Mouse (Mus musculus) 3T3-L1 (cell line): ENCODE data around the gene Ppp1r1c.
A peak's percentile ranks its signal among the peaks of the same experiment; 100 is the strongest.

Experiments used
- DNase-seq: peaks from one replicate; pipeline ENCODE4 v3.0.0-alpha.2; 2015; ENCODE audit warnings: low read depth, low spot score

Ppp1r1c gene

DNA sequence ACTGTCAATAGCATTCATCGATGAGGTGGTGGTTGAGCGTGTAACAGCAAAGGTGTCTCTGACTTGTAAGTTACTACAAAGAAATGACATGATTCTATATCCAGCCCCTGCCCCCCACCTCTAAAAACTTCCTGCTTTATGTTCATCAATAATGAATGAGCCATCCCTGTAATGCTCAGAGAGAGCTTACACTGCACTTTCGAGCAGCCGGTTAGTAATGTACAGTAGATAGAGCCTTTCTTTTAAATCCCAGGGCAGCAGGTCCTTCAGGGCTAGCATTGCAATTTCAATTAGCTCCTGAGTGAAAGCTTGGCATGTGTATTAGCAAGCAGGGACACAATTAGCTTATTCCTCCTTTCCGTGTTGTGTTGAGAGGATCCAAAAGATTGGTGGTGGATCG, at the start of gene Ppp1r1c:
Gene Ppp1r1c, plus strand, starts transcription at position 206 of the 400 bp plus-strand sequence.
- DNase-seq = no peak

- no peak for DNase-seq
These were observed 47.0 kb upstream of the Ppp1r1c start for GRCm38 (mm10) chr2:79660417-79661185.

DNA sequence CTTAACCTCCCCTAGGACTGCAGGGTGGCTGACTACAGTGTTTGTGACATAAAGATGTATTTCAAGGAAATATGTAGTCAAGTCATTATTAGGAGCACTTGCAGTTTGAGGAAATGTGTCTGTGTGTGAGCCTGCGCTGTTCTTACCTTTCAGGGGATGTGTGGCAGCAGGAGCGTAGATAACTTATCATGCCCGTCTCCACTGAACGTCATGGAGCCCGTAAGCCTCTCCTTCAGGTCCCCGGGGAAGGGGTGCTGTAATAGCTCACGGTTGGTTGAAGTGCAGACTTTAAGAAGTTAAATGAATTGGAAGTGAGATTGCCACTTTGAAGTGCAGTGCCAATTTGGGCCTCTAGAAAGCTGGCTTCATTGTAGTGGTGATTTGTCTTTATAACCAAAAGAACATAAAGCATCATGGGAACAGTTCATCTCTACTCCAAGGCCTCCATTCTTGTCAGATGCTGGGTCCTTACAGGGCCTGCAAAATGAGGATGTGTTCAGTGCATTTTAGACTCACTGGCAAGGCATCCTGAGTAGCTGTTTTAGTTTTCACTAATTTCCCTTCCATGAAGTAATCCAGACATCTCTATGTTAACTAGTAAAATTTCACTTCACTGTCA, 46.0 kb upstream of the Ppp1r1c start:
- DNase-seq = no peak

- DNase-seq = no peak
These were observed 42.9 kb upstream of the Ppp1r1c start for GRCm38 (mm10) chr2:79664532-79665286.

GRCm38 (mm10) chr2:79665492-79665891, 42.1 kb upstream of the Ppp1r1c start:
- no peak for DNase-seq

DNA sequence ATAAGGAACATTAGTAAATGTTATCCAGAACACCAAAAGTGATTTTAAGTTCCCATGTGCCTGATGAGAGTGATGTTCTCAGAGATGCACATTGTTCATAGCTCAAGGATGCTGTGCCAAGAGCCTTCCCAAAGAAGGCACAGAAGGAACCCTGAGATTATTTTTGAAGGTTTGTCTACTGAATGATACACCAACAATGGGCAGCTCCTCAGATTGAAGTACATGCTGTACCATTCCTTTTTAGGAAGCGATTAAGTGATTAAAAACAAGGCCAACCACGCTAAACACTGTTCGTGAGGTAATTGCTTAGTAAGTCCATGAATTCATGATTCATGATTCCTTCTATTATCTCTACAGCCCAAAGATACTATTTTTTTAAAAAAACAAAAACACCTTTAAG, 32.3 kb upstream of the Ppp1r1c start:
- no peak for DNase-seq

DNA sequence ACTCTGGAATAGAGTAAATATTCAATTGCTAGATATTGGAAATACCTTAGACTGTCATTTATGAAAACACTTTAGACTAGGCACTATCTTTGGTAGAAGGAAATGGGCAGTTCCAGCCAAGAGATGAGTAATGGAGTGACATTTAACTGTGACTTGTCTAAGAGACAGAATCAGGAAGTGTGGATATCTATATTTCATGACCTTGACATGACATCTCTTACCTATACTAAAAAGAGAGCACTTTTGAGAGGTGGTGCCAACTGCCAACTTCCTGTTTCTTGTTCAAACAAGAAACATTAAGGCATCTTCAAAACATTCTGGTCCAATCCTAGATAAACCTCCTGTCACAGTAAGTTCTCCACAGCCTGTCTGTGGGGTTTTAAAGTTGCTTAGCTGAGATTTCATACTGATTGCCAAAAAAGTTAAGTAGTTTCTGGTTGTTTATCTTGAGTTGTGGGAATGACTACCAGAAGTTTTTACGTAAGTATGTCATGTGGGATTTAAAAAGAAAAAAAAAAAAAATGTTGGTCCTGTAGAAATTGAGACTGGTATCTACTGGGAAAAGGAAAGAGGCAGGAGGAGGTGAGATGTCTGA, 29.8 kb upstream of the Ppp1r1c start:
- no peak for DNase-seq

- no peak for DNase-seq
These were observed 25.9 kb upstream of the Ppp1r1c start for GRCm38 (mm10) chr2:79681672-79682071.

DNA sequence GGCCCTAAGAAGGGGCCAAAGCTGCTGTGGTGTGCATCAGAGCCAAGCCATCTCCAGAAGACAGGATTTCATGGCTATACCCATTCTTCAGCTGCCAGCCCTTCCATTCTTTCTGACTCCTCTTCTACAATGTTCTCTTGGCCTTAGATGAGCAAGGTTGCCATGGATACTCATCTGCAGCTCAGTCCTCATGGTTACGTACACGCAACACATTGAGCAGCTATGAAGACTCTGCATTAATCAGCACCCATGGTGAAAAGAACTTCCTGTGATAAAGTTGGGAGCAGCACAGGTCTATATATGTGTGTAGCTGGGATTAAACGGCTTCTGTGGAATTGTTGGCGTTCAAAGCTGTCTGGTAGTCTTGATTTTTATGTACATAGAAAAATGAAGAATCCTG, 24.3 kb upstream of the Ppp1r1c start:
- no peak for DNase-seq

GRCm38 (mm10) chr2:79690838-79691237, 16.7 kb upstream of the Ppp1r1c start:
- no peak for DNase-seq

- no peak for DNase-seq
These were observed 12.4 kb upstream of the Ppp1r1c start for GRCm38 (mm10) chr2:79695190-79695589.

DNA sequence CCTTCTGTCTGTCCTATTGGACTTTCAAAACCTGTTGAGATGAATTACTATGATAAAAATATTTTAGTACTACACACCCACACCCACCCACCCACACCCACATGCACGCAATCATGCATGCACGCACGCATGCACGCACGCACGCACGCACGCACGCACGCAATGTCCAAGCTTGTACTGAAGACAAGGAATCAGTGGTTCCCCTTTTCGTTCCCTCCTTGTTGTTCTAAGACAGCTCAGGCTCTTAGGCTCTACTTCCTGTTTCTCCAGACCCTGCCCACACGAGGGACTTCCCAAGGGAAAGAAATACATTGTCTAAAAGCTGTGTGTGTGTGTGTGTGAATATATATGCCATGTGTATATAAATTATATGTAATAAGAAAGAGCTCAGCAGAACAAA, 11.6 kb upstream of the Ppp1r1c start:
- no peak for DNase-seq

- DNase-seq = peak; percentile 73
These were observed 10.9 kb upstream of the Ppp1r1c start for GRCm38 (mm10) chr2:79696478-79697230.

- peak; percentile 90 for DNase-seq
These were observed 9.4 kb upstream of the Ppp1r1c start for GRCm38 (mm10) chr2:79698166-79698565.

DNA sequence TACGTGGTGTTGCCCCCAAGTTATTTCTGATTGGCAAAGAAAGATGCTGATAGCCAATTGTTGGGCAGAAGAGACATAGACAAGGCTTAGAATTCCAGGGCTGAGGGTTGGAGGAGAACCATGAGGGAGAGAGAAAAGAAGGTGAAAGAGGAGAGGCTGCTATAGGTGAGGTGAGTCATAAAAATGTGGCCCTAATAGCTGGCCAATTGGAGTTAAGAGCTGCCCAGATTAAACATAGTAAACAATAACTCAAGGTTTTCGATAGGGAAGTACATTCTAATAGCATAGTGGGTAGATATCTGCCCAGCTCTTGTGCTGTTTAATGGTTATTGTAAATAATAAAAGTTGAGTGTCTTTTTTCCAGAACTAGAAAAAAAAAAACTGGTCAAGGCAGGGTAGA, 2.8 kb upstream of the Ppp1r1c start:
- no peak for DNase-seq

DNA sequence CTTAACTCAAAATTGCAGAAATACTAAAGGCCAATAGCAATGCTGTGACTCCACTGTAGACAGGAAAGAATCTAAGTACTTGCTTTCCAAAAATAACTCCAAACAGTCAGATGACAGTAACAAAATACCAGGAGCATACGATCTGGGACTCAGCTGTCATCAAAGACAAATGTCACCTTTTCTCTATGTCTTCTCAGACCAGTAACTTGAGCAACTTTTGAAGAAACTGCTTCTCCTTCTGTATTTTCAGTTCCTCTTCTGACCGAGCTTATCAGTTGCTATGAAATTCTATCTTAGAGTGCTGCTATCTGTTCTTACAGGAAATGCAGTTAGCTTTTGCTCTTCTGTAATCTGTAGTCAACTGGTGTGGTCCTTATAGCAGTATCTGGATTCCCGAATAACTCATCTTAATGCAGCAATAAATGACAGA, 6.1 kb downstream of the Ppp1r1c start:
- DNase-seq = no peak

DNA sequence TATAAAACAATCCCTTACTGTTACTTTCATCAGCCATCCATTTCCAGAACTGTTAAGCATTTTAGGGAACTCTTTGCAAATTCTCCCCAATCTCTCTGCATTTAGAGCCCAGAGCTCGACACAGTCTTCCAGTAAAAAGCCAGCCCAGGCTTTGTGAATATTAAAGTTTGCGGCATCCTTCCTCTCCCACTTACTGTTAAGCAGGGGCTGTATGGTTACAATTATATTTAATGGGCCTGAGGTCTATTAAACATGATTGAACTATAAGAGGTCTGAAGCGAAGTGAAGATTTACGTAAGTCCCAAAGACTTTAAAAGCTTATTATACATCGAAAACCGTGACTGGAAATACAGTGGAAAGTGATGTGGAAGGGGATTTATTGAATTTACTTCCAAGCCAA, 7.2 kb downstream of the Ppp1r1c start:
- no peak for DNase-seq

DNA sequence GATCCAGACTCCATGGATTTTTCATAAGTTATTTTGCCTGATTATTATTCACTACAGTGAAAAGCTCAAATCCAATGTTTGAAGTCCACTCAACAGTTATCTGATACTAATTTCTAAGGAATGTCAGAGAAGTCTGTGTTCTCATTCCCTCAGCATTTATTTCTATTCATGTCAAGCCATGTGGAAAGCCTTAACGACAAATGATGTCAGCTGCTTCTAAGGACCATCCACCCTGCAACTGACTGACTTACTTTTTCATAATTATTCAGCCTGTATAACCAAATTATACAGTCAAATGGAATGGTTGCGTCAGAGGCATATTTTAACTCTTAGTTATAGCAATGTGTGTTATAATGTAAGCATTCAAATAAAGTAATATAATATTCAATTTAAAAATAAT, 8.3 kb downstream of the Ppp1r1c start:
- no peak for DNase-seq

DNA sequence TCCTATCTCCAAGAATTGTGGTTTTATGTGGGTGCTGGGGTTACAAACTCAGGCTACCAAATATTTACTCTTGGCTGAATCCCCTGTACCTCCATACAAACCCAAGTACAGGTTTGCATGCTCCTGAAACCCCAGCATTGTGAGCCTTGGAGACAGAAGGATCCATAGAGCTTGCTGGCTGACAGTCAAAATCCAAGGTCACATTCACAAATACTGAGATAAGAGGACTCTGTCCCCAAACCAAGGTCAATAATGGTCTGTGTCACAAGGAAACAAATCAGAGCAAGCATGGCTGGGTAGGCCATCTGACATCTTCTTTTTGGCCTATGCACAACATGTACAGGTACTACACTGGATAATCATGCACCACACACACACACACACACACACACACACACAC, 10.3 kb downstream of the Ppp1r1c start:
- no peak for DNase-seq

DNA sequence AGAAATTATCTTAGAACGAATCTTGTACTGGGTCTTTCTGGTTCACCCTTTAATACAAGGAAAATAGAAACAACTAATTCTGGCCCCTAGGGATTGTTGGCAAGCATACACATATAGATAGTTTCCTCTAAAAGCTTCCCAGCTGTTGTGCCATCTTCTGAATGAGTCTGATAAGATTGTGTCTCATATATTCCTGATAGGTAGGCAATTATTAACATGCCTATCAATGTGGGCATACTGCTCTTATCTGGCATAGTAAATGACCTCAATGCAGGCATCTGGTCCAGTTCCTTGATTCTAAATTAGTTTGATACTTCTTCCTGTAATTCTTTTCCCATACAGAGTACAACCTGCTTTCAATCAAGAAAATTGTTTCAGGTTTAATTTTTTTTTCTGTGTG, 14.8 kb downstream of the Ppp1r1c start:
- DNase-seq = no peak

DNA sequence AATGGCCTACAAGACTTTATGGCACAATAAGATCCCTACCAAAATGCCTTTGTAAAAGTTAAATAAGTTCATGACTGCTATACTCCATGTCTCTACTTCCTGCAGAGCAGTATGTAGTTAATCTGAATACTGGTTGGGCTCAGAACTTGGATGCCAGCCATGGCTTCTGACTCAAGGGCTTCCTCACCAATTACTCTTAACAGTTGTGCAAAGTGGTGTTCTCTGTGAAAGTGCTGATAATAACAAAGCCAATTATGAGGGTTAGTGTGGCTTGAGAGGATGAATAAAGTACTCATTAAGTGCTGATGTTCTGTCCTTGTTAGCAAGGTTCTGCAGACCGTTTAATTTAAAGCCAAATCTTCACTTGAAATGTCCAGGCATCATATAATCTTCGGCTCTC, 31.4 kb downstream of the Ppp1r1c start:
- DNase-seq = peak; percentile 93

GRCm38 (mm10) chr2:79741966-79742365, 34.4 kb downstream of the Ppp1r1c start:
- DNase-seq = no peak
